Mouse (Mus musculus) E14TG2a.4 (cell line): ENCODE measurements around the gene Gm44.

Source experiments
- CTCF ChIP-seq: conservative IDR thresholded peaks from 2 replicates; pipeline ENCODE4 v1.5.1; 2014; ENCODE audit warnings: low read length
- NANOG ChIP-seq: IDR thresholded peaks from 2 replicates; pipeline ENCODE4 v1.6.1; 2014; ENCODE audit warnings: borderline replicate concordance, low read length, mixed read lengths

DNA sequence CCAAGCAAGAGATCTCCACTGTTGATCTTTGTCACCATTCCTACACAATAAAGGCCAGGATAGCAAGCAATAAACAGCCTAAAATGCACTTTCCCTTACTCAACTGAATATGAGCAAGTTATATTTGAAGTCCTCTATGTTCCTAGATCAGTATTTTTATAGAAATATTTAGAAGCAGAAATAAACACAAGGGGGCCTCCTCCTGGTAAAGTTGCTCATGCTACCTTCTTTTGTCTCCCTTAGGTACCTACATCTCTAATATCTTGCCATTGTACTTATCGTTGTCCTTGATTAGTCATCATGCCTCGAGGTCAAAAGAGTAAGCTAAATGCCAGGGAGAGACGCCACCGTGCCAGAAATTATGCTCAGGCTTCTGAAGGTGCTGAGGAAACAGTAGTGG, at the start of gene Gm44:
- TF ChIP-seq CTCF (no peak), NANOG (no peak)
